Mouse (Mus musculus) cerebellum, adult 11 months (tissue): ENCODE measurements around the gene Tshz2.

Experiments used
- DNase-seq: peaks from one replicate; pipeline ENCODE4 v3.0.0; 2022

The Tshz2 gene

DNA sequence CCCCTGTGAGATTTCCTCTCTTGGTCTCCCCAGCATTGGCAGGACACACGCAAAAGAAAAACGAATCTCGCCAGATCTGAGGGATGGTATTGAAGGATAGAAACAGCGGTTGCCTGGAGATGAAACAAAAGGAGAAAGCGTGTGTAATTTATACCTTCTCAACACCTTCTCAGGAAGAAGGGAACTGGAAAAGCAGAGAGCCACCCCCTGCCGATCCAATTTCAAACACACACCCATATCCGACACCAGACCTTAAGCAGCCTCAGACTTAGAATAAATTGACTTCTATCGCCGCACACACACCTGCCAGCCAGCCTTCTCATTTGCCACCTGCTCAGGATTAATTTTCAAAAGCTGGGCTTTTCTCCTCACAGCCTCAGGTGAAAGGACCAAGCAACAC lies 390.9 kb downstream of the Tshz2 start:
- no peak for DNase-seq

GRCm38 (mm10) chr2:170024939-170025338 lies 392.1 kb downstream of the Tshz2 start:
- no peak for DNase-seq

GRCm38 (mm10) chr2:170025896-170026295 lies 393.1 kb downstream of the Tshz2 start:
- no peak for DNase-seq

DNA sequence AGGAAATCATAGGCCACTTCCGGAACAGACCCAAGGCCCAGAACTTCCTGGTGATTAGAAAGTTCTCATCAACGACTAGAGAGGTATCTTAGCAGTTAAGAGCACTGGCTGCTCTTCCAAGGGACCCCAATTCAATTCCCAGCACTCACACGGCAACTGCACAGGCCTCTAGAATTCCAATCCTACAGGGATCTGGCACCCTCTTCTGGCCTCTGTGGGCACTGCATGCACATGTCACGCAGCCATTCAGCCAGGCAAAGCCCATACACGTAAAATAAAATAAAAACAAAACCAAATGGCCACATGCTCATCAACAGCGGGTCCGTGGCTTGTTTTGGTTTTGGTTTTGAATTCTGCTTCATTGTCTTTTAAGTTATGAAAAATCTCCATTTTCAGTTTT lies 395.0 kb downstream of the Tshz2 start:
- no peak for DNase-seq

DNA sequence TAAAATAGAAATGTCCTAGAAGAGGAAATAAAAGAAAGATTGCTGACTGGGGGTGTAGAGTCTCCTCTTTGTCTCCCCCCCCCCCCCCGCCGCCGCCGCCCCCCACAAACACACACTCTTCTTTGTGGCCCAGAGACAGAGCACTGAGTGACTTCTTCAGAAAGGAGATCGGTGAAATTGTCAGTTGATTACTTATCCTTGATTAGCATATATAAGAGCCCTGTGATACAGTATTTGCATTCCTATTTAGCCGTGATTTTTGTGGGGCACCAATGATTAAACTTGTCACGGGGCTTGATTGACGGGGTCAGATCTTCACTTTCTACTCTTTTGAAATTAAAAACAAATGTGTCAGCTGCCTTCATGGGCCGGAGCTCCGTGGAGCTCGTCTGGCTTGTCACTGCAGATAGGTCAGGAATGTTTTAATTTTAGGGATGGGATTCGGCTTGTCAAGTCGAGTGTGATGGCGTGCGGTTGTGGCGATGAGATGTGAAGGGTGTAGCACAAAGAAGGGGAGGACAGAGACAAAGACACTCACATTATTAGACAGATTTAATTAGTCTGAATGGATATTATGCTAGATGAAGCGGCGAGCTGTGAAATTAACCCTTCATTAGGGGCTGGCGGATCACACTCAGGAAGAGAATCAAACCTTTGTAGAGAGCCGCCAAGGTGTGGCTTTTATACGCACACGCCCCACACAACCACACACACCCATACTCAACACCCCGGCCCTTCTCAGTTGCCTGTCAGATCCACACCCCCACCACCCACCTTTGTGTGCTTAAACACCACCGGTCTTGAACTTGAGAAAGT lies 395.9 kb downstream of the Tshz2 start:
- no peak for DNase-seq

GRCm38 (mm10) chr2:170029304-170029856 lies 396.6 kb downstream of the Tshz2 start:
- no peak for DNase-seq

- DNase-seq = no peak
These were observed 398.4 kb downstream of the Tshz2 start for GRCm38 (mm10) chr2:170031226-170031625.

GRCm38 (mm10) chr2:170031872-170032271 lies 399.1 kb downstream of the Tshz2 start:
- DNase-seq = no peak

- no peak for DNase-seq
These were observed 400.4 kb downstream of the Tshz2 start for GRCm38 (mm10) chr2:170033219-170033618.

DNA sequence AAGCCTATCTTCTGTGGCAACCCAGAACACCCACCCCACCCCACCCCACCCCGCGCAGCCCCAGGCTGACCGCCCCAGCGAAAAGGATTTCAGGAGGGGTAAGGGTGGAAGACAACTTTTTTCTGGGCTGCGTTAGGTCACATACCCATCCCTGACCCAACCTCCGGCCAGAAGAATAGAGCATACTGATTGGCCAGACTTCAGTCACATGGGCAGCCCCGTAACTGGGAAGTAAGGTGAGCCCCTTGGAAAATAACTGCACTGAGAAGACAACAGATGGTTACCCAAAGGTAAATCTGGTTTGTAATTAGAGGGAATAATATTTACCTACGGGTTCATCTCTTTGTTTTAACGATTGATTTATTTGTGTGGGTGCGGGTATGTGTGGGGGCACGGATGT lies 402.0 kb downstream of the Tshz2 start:
- DNase-seq = no peak

DNA sequence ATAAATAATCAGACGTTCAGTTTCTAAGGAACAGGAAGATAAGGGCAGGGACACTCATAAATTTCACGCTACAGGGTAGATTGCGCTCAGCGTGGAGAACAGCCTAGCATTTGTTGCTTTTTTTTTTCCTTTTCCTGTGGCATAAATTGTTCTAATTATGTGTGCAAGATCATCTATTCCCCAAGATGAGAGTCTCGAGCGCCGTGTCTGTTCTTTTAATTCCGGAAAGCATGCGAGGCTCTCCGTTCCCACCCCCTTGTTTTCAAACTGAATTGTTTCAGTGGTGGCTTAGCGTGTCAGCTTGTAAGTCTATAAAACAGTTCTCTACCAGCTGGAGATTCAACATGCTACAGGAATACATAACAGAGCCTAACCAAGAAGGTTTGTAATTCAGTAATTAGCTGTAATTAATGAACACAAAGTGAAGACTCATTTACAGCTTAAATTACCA lies 404.0 kb downstream of the Tshz2 start:
- DNase-seq = no peak

DNA sequence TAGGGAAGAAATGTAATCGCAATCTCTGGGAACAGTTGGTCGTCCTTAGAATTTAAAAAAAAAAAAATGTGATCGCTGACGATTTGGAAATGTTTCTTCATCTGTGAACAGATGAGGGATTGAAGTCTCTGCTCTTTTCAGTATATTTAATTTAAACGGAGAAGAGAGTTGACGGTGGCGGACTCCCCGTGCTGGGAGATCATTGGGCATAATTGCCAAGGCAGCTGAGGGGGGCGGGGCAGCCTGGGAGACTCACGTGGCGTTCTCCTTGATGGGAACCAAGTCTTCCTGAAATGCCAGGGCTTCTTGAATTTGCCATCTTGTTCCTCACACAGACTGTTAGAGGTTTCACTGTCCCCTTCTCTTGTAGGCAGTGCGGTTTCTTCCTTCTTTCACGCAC lies 404.5 kb downstream of the Tshz2 start:
- no peak for DNase-seq

DNA sequence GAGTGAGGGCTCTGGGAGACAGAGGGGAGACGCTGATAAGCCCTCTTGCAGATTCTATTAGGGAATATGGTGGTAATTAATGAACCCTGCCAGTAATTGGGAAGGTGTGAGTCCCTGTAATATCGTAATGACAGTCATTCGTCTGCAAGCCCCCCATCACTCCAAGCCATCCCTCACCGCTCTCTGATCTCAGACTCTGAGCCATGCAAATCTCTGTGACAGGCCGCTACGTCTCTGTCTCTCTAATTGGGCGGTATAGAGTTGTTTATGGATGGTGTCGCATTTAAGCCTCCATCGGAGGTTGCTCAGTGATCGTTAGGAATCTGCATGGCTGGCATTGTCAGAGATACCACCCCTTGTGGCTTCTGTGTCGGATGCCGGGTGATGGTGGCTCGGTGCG lies 407.0 kb downstream of the Tshz2 start:
- no peak for DNase-seq

DNA sequence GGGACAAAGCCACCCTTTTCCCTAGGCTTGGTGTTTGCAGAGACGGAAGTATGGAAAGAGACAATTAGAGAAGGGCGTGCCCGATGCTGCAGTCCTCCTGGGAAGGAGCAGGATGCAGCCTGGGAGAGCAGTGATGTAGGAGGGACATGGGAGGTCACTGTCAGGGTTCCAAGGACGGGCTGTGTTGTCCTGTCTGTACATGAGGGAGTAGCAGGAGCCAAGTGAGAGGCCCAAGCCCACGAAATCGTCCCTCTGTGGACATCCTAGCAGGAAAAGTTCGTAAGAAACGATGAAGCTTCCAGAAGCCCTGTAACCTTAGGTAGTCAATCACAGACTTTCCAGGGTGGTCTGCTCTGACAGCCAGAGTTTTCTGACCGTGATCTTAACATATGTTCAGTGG lies 408.3 kb downstream of the Tshz2 start:
- no peak for DNase-seq

- DNase-seq = no peak
These were observed 409.8 kb downstream of the Tshz2 start for GRCm38 (mm10) chr2:170042471-170043213.

DNA sequence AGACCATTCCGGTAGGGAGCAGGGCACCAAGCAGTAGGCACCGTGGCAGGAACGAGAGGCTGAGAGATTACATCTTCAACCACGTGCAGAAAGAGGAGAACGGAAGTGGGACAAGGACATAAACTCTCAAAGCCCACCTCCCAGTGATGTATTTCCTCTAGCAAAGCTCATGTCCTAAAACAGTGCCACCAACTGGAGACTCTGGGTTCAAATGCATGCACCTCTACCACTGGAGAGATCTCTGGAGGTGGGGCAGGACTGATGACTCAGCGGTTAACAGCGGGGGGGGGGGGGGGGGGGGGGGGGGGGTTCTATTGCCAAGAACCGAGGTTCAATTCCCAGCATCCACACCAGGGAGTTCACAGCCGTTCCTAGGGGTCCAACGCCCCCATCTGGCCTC lies 410.5 kb downstream of the Tshz2 start:
- DNase-seq = no peak

DNA sequence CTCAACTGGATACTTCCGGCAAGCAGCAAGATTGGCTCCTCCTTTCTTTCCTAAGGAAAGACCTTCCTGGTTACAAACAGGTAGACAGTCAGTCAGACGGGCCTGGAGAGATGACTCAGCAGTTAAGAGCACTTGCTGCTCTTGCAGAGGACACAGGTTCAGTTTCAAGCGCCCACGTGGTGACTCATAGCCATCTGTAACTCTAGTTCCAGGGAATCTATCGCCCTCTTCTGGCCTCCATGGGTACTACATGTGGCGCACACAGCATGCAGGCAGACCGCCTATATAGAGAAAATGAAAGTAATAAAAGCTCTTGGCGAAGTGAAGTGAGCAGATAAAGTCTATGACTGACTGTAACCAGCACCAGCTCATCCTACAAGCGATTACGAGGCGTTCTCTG lies 413.1 kb downstream of the Tshz2 start:
- no peak for DNase-seq

DNA sequence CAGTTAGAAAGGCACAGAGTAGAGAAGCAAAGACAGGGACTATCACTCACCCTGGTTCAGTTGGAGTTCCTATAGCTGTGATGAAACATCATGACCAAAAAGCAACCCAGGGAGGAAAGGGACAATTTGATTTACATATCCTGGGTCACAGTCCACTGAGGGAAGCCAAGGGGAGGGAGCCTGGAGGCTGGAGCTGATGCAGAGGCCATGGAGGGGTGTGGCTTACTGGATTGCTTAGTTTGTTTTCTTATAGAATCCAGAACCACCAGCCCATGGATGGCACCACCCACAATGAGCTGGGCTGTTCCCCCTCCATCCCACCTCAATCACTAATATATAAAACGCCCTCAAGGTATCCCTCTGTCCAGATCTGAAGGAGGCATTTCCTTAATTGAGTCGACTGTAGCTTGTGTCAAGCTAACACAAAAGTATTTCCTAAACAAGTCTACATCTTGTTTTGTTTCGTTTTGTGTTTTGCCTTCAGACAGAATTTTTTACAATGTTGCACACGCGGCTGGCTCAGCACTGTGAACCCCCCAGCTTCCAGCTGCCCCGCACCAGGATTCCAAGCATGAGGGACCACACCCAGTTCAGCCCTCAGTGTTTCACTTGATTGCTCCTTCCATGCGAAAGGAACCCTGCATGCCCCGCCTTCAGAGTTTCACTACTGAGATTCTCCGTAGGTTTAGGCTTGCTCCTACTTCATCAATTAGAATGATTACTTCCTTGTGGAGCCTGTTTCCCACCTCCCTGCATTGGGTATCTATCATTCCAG lies 413.7 kb downstream of the Tshz2 start:
- no peak for DNase-seq

DNA sequence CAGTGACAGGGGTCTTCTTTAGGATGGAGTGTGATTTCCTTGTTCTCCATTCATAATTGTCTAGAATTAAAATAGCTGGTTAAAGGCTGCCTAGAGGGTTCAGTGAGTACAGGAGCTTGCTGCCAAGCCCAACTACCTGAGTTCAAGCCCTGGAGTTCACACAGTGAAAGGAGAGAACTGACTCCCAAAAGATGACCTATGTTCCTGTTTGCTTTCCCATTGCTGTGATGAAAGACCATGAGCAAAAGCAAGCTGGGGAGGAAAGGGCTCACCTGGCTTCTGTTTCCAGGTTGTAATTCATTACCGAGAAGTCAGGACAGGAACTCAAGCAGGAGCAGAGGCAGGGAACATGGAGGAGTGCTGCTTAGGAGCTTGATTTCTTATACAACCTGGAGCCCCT lies 416.0 kb downstream of the Tshz2 start:
- DNase-seq = no peak

- no peak for DNase-seq
These were observed 417.8 kb downstream of the Tshz2 start for GRCm38 (mm10) chr2:170050651-170051050.

DNA sequence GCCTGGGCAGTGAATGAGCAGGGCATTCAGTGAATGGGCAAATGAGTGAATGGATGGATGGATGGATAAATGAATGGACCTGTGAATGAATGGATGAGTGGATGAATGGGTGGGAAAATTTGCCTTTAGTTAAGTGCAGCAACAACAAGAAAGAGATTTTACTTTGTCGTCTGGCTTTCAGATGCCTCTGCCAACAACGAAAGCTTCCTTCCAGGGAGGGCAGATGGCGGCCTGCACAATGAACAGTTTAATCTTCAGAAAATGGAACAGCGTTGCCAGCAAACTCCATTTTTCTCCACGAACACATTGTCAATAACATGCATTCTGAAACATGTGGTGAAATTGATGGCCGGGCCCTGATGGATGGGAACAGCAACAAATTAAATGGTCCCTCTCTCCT lies 418.6 kb downstream of the Tshz2 start:
- DNase-seq = no peak

DNA sequence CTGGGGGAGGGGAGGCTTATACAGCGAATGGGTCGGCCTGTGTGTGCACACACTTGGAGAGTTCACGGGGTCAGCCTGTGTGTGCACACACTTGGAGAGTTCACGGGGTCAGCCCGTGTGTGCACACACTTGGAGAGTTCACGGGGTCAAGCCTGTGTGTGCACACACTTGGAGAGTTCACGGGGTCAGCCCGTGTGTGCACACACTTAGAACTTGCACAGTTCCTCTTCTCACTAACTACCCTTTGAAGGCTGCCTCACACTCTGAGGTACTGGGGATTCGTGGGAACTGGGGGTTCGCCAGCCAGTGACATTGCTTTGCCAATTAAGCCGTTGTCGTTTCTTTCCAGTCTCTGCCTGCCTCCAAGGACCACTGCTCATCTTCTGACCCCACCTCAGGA lies 422.1 kb downstream of the Tshz2 start:
- no peak for DNase-seq

GRCm38 (mm10) chr2:170055413-170055812 lies 422.6 kb downstream of the Tshz2 start:
- no peak for DNase-seq
